Mouse (Mus musculus) adrenal gland, adult 18-20 months (tissue): Measurements from ENCODE around the gene Ptrh1. TPM values are rescaled to one million over a fixed set of nuclear protein-coding genes. Genes with fewer than 3 reads are reported as not detected.

ENCODE experiments used
- total RNA-seq, 2 experiments: library from RNA; stranded (reverse); gene quantifications; 1 replicate in 1 of 2; 2 replicates in 1 of 2; pipeline ENCODE4 v1.2.3; 2021

Ptrh1 gene
- total RNA-seq, 2 experiments from 2014 or later: 5.4 to 9.9 TPM

Other genes starting within 250 kb of the Ptrh1 start
- 10 to 100 TPM; 27.4 to 41.0 TPM for gene Fam102a, start 240.5 kb upstream of the Ptrh1 start, total RNA-seq
- 10 to 100 TPM; 49.7 to 58.0 TPM for gene Dpm2, start 204.9 kb upstream of the Ptrh1 start, total RNA-seq
- not detected for gene Pip5kl1, start 201.0 kb upstream of the Ptrh1 start, total RNA-seq
- gene 9430097D07Rik, start 200.1 kb upstream of the Ptrh1 start, total RNA-seq: not detected
- 10 to 100 TPM in 1 of 2 experiments, 1 to 10 TPM in 1; 6.6 to 11.4 TPM for gene St6galnac4, start 188.7 kb upstream of the Ptrh1 start, total RNA-seq
- 10 to 100 TPM; 52.4 to 67.9 TPM for gene St6galnac6, start 176.1 kb upstream of the Ptrh1 start, total RNA-seq
- 10 to 100 TPM; 31.2 to 48.5 TPM for gene Ak1, start 154.0 kb upstream of the Ptrh1 start, total RNA-seq
- 10 to 100 TPM; 77.1 to 81.3 TPM for gene Eng, start 129.2 kb upstream of the Ptrh1 start, total RNA-seq
- 10 to 100 TPM in 1 of 2 experiments, 1 to 10 TPM in 1; 8.2 to 10.3 TPM for gene Fpgs, start 71.6 kb upstream of the Ptrh1 start, total RNA-seq
- 10 to 100 TPM; 73.2 to 87.4 TPM for gene Cdk9, start 62.7 kb upstream of the Ptrh1 start, total RNA-seq
- gene Sh2d3c, start 54.7 kb upstream of the Ptrh1 start, total RNA-seq: 10 to 100 TPM; 11.6 to 14.9 TPM
- not detected for gene 6330409D20Rik, start 34.8 kb upstream of the Ptrh1 start, total RNA-seq
- 10 to 100 TPM; 18.2 to 22.3 TPM for gene Tor2a, start 18.6 kb upstream of the Ptrh1 start, total RNA-seq
- under 1 TPM; 0.13 to 0.26 TPM for gene Ttc16, start 153 bp upstream of the Ptrh1 start, total RNA-seq
- under 1 TPM in 1 of 2 experiments, not detected in 1; 0.16 TPM for gene Cfap157, start 8.6 kb downstream of the Ptrh1 start, total RNA-seq
- 10 to 100 TPM; 22.1 to 36.6 TPM for gene Stxbp1, start 71.5 kb downstream of the Ptrh1 start, total RNA-seq
- gene Fam129b, start 100.3 kb downstream of the Ptrh1 start, total RNA-seq: 10 to 100 TPM; 19.1 to 32.7 TPM
- 100 to 1,000 TPM; 162 to 167 TPM for gene Rpl12, start 185.8 kb downstream of the Ptrh1 start, total RNA-seq
- gene Lrsam1, start 185.8 kb downstream of the Ptrh1 start, total RNA-seq: 10 to 100 TPM; 16.6 to 23.4 TPM
- 10 to 100 TPM; 15.7 to 17.2 TPM for gene Slc2a8, start 206.3 kb downstream of the Ptrh1 start, total RNA-seq